Mouse (Mus musculus): ENCODE results near the gene Rpe65. TPM values are rescaled to one million over a fixed set of nuclear protein-coding genes. Genes with fewer than 3 reads are reported as not detected.

The Rpe65 gene
- not detected in 2 replicates for total RNA-seq (2023)

DNA sequence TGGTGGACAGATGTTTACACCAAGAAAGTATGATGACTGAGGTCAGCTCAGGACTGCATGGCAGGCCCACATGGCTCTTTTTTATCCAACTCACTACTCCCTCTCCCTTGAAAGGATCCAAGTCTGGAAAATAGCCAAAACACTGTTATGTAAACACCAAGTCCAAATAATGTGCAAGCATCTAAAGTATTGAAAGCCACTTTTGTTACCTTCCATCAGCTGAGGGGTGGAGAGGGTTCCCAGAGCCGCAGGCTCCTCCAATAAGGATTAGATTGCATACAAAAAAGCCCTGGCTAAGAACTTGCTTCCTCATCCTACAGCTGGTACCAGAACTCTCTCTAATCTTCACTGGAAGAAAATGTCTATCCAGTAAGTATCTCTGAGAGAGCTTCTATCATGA lies at the start of gene Rpe65:
Gene Rpe65, plus strand, starts transcription at position 301 of the 400 bp plus-strand sequence.

Other genes with a start within 250 kb of the Rpe65 start
- 11.9 and 13.3 TPM in 2 replicates for gene Depdc1a, start 103.7 kb upstream of the Rpe65 start, total RNA-seq (2023)
- 34.9 and 41.4 TPM in 2 replicates for gene Wls, start 240.5 kb downstream of the Rpe65 start, total RNA-seq (2023)

All from neutrophil, adult 65 days (primary cell).